Mouse (Mus musculus) frontal cortex, adult (tissue): ENCODE measurements around the gene Aanat.
"Not testable (repeated sequence)": the region's sequence is repeated elsewhere in the genome, so short reads cannot be mapped to it uniquely, and the experiment has no call there.

Source experiments
- ATAC-seq: cut with Nextera tagmentation; 2 replicates; pipeline ENCODE4 v1.9.2; 2017; ENCODE audit warnings: mild to moderate bottlenecking, moderate library complexity, mixed read lengths; ENCODE audit not compliant: low TSS enrichment

Aanat gene

GRCm38 (mm10) chr11:116609965-116610630, 23.9 kb downstream of the Aanat start:
- ATAC-seq = no peak

GRCm38 (mm10) chr11:116611168-116611567, 24.9 kb downstream of the Aanat start:
- not testable (repeated sequence) for ATAC-seq

- no peak for ATAC-seq
Measured at GRCm38 (mm10) chr11:116611883-116612282, 25.7 kb downstream of the Aanat start.

DNA sequence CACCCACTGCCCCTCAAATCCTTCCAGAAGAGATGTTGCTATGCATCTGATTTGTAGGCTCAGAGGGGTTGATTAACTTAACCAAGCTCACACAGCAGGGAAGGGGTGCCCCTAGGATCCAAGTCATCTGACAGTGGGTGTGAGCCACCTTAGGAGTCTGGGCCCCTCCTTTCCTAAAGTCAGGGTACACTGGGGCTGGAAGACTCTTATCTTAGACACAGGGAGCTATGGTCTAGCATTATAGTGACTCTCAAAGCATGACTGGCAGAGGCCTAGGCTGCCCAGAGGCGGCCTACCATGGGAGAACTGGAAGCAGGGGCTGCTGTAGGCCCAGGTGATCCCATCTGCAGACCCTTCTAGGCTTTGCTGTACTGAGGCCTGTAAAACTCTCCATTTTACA, 26.3 kb downstream of the Aanat start:
- no peak for ATAC-seq

- ATAC-seq = no peak
Measured at GRCm38 (mm10) chr11:116613234-116613633, 27.0 kb downstream of the Aanat start.

- ATAC-seq = no peak
Measured at GRCm38 (mm10) chr11:116615735-116616437, 29.7 kb downstream of the Aanat start.

DNA sequence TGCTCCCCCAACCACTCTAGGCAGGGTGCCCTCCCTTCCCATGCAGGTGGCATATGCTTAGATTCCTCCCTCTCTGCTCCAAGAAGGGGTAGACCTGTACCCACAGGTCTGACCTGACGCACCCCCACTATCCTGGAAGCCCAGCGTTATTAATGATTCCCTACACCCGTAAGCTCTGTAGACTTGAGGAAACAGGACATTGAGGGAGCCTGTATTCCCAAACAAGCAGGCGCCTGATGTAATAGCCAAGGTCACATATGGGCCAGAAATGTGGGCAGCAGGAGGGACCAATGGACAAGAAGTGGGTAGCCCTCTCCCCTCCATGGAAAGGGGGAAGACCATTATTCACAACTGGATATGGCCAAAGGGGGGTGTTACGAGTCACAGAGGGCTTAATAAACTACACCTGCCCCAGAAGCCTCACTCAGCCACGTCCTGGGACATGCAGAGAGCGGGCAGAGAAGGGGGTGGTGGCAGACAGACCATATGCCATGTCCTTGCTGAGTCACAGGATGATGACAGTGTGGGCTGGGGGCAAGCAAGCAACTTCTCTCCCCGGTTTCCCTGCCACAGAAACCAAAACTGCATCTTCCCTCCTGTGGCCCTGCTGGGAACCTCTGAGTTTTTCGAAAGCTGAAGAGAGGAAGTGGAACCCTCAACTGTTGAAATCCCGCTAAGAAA, 30.3 kb downstream of the Aanat start:
- no peak for ATAC-seq

GRCm38 (mm10) chr11:116617641-116618040, 31.4 kb downstream of the Aanat start:
- ATAC-seq = no peak

DNA sequence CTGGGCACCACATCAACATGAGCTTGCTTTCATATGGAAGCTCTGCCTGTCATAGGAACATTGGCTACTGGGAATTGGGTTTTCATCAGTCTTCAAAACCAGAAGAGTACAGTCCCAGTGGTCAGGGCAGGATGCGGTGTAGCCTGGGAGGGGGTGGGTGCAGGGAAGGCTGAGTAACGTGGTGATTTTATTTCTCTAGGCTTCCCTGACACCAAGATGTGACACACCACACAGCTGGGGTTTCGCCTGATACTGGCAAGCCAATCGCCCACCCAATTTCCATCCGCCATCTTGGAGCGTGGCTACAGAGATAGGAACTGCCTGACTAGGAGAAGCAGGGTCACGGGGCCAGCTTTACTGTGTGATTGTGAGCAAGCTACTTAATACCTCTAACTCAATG, 32.4 kb downstream of the Aanat start:
- ATAC-seq = no peak

GRCm38 (mm10) chr11:116619156-116619555, 32.9 kb downstream of the Aanat start:
- ATAC-seq = no peak

- ATAC-seq = no peak
Measured at GRCm38 (mm10) chr11:116619561-116619960, 33.3 kb downstream of the Aanat start.

GRCm38 (mm10) chr11:116620073-116620472, 33.8 kb downstream of the Aanat start:
- no peak for ATAC-seq

DNA sequence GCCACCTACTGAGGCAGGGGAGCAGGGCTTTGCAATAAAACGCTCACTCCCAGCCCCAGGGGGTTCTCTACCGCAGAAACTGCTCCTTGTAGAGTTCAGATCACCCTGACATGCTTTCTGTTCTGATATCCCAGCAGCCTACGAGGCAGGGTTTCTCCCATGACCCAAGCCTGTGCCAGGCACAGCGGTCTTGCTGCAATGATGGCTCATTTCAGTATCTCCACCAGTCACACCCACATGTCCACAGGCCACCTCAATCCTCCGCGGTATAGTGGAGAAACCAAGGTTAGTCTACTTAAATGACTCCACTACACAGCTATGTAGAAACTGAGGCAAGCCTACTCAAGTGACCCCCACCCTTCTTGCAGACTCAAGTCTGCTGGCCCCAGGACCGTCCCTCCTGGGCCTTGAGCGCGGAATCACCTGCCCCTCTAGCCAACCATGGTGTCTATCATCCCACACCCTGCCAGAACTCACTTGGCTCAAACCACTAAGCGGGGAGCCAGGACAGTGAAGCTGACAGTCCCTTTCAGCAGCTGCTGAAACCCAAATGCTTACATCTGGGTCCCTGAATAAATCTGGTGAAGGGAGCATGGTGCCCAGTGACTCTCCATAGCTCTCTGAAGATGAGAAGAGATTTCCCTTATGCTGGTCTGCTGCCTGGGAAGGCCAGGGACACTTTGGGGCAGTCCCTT, 34.5 kb downstream of the Aanat start:
- ATAC-seq = no peak

DNA sequence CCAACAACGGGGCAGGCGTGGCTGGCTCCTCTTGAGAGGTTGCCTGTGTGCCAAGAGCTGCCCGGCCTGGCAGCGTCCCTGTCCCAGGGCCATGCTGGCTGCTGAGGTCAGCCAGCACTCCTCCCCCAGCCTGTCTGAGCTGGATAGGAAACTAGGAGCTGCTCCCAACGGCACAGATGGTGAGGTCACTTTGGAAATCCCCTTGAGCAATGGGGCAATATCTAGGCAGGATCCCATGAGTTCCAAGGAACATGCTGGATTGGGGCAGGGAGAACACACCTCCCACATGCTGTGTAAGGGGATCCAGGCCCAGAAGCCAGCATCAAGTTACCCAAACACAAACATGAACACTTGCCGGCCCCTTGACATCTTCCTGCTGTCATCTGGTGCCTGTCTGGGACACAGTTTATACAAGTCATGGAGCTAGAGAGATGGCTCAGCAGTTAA, 35.0 kb downstream of the Aanat start:
- ATAC-seq = peak; percentile 38; the same call in 1 of the 2 replicates

GRCm38 (mm10) chr11:116623281-116624124, 37.3 kb downstream of the Aanat start:
- ATAC-seq = no peak

GRCm38 (mm10) chr11:116624131-116624832, 38.0 kb downstream of the Aanat start:
- no peak for ATAC-seq

- ATAC-seq = no peak
Measured at GRCm38 (mm10) chr11:116625081-116626000, 39.1 kb downstream of the Aanat start.

DNA sequence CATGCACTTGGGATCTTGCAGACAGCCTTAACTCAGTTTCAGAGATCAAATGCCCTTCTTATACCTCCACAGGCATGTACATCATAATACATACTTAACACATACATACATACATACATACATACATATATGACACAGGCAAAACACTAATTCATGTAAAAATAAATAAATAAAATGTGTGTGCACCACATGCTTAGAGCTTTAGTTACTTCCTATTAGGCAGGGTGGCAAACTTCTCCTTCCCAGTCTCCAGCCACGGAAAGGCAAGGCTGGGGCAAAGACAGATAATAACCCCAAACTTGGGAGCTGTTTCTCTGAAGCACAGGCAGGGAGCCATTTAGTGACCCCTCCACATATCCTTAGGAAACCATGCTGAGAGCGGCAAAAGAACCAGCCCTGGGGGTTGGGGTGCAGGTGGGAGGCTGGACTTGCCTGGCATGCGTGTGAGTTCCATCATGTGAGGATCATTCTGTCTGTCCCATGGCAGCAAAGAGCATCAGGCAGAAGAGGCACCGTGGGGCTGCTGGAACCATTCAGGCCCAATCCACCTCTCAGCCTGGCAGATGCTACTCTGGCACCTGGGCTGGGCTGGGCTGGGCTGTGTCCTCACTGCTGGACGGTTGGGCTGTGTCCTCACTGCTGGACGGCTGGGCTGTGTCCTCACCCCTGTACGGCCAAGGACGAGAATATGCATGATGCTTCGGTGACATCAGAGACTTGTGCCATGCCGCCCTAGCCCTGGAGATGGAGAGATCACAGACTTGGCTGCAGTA, 40.3 kb downstream of the Aanat start, which contains the start of gene Rhbdf2:
Rhbdf2 (minus strand) TSS at position 721 of the 773 bp plus-strand sequence.
- no peak for ATAC-seq
